Mouse (Mus musculus): ENCODE measurements at regions not wholly inside any gene's neighbourhood (a gene's known extent, or its start where the extent isn't known, plus 50 kb on each side); places are given as distances from the start of the nearest gene placed in this dataset.

DNA sequence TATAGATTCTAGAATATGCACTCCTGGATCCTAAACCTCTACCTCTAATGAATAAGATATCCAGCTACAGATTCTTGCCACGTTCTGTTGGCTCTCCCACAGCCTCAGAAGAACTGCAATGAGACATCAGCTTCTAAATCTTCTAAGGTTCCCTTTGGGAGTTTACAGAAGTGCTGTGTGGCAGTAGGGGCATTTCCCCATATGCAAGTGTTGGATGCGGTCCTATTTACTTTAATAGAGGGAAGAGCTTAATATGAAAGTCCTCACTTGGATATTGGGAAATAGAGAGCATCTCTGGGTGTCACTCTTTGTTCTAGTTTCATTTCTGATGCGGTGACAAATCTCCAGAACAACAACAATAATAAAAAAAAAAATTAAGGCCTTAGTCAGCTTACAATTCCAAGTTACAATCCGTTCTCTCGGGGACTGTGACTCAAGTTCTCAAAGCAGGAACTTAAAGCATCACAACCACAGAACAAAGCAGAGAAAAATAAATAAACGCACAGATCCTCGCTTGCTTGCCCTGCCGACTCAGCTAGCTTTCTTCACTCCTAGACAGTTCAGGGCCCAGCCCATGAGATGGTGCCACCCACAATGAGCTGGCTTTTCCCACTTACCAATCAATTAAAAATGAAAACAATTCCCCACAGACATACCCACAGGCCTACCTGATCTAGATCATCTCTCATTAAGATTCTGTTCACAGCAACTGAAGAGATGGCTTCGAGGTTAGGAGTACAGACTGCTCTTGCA, 204.4 kb upstream of the Cited2 start:
- no peak for DNase-seq (ENCODE audit: low spot score)

DNA sequence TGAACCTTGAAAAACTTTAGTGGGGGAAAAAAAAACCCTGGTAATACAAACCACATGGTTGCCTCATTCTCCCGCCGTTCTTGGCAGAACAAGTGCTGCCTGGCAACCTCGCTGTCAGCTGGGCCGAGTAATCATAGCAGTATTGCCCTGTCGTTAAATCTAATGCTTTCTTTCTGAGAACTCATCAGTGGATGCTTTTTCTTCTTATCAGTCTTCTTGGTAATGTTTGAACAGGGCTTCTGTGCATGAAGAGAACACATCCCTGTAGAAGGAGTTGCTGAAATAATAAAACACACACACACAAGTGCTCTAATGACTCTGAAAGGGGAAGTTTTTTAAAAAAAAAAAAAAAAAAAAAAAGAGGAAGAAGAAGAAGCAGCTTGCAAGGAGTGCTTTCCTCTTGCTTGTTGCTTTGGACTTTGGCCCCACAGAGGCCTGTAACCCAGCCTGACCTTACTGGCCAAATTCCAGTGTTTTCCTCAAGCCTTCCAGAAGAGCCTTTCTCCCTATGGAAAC, 200.9 kb upstream of the Cited2 start:
- no peak for DNase-seq (ENCODE audit: low spot score)

DNA sequence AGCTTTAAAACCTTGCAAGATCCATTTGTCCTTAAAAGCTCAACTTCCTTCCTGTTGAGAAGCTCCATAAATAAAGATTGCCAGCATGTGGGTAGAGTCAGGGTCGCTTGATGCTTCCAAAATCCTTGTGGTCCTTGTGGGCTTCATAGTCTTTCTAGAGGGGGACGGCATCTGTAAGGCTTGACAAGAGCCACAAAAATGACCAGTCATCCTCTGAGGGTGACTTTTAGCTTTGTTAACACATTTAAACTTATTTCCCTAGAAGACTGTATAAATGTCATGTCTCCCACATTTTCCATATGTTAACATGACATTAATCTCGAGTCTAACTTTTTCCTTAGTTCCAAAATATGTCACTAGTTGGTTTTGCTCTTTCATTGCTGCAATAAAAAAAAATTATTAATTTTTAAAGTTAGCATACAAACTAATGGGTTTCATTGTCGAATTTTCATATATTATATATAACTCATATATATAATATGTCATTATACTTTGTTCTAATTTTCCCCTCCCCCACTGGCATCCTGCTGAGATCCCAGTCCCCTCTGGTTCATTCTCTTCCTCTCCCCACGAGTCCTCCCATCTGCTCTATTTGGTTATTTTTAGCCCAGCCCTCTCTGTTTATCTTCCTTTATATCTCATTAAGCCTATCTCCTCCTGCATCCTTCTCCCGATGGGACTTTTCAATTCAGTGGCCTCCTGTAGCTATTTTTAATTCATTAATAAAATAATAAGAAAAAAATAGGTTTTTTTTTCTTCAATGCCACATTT, 199.3 kb upstream of the Cited2 start:
- DNase-seq (ENCODE audit: low spot score): no peak

DNA sequence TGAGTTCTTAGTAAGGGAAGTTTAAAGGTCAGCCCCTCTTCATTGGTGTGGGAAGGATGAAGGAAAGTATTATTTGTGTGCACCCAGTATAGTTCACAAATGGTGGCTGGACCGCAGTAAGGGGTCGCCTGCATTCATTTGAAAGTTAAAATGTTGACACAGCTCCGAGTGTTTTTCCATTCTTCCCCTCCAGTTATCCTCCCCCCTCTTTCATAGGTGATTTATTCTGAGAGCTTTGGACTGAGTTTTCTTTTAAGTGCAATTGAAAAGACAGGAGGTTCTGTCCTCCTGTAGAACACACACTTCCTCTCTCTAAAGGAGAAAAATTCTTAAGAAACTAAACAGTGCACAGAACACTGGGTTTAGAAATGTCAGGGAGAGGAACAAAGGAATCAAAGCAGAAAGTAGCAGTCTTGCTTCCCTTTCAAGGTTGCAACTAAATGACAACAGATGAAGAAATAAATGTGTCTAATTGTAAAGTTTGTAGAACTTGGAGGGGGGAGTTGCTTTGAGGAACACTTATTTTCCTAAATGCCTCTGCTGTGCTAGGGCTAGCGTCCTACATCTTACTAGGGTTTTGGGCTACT, 195.8 kb upstream of the Cited2 start:
- DNase-seq (ENCODE audit: low spot score): no peak

DNA sequence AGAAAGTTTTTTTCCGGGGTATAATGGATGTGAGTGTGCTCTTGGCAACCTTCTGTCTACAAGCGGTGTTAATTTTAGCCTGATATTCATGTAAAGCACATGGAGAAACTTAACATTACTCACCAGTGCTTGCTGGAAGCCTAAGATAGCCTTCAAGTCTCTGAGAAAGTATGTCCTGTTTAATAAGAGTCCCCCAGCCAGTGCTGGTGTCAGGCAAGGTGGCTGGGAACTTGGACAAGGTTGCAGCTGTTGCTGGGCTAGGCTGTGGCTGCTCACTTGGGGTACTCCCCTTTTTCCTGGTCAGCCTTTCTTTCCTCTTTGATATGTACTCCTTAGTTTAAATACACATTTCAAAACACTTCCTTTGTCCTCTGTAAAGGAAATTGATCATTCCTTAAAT, 194.9 kb upstream of the Cited2 start:
- no peak for DNase-seq (ENCODE audit: low spot score)

DNA sequence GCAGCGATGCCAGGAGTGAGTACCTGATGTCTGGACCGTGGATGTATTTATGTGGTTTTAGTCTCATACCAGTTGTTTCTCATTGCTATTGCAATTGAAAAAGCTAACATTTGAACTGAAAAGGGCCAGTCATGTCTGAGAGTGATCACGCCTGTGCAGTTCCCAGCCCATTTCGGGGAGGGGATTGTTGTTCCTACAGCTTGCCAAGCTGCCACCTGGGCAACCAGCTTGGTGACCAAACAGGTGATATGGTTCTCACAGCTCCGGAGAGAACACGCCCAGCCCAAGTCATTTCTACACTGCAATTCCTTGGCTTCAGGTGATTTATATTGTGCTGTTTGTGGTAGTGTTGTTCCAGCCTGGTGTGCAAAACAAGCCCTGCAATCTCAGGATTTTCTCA, 194.2 kb upstream of the Cited2 start:
- no peak for DNase-seq (ENCODE audit: low spot score)

DNA sequence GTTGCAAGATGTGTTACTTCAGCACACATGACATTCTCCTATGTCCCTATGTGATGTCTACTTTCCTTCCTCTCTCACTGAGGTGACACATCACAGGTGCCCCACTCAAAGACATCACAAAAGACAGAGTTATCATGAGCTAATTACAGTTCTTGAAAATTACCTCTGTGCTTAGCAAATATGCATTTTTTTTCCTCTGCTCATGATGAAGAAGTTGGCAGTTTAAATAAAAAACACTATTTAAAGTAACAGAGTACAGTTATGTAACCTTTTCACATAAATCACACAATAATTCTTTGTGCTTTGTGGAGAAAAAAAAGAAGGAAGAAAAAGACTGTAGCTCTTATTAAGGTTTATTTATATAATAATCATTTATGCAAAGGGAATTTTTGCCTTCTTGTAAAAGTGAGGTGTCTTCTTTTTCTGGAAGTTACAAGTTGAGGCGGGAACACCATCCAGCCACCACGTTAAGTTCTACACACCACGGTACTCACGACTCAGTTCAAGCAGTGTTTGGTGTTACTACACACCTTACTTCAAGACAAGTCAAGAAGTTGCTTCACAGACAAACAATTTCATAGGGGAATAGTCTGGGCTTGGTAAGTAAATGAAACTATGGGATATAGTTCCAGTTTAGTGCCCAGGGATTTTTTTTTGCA, 193.0 kb upstream of the Cited2 start:
- no peak for DNase-seq (ENCODE audit: low spot score)

DNA sequence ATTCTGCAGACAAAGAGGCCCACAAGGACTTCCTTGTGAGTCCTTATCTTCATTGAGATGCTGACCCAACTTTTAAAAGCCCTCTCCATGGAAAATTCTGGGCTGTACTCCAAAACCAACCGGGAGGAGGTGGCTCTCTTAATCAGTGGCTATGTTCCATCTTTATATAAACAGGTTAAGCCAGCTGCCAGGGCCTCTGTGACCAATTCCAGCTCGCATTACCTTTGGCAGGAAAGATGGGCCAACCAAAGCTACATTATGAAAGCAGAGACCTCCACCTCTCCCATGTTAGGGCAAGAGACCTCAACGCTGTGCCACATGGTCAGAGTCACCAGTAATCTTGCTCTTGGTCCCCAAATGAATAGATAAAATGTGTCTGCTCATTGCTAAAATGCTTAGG, 192.0 kb upstream of the Cited2 start:
- DNase-seq (ENCODE audit: low spot score): no peak

DNA sequence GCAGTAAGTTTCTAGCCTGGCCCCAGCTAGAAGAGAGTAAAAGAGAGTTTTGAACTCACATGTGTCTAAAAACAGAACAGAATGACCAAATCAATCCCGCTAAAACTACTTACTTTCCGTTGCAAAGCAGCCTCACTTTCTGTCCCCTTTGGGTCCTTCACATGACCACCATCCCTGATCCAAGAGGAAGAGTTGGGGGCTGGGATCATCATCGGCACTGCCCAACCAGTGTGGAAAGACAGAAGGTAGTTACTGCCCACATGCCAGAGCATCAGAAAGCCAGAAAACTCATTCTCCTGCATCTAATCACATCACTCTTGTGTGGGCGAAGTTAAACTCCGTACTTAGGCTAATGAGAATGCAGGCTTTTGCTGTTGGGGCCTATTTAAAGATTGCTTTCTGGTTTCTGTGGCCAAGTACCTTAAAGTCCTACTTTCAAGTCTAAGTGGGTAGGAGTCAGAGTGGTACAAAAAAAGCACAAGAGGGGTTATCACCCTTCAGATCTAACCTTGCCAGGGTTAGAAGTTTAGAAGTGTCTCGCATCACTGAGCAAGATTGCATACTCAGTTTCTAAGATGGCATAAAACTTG, 184.0 kb upstream of the Cited2 start:
- DNase-seq (ENCODE audit: low spot score): no peak

DNA sequence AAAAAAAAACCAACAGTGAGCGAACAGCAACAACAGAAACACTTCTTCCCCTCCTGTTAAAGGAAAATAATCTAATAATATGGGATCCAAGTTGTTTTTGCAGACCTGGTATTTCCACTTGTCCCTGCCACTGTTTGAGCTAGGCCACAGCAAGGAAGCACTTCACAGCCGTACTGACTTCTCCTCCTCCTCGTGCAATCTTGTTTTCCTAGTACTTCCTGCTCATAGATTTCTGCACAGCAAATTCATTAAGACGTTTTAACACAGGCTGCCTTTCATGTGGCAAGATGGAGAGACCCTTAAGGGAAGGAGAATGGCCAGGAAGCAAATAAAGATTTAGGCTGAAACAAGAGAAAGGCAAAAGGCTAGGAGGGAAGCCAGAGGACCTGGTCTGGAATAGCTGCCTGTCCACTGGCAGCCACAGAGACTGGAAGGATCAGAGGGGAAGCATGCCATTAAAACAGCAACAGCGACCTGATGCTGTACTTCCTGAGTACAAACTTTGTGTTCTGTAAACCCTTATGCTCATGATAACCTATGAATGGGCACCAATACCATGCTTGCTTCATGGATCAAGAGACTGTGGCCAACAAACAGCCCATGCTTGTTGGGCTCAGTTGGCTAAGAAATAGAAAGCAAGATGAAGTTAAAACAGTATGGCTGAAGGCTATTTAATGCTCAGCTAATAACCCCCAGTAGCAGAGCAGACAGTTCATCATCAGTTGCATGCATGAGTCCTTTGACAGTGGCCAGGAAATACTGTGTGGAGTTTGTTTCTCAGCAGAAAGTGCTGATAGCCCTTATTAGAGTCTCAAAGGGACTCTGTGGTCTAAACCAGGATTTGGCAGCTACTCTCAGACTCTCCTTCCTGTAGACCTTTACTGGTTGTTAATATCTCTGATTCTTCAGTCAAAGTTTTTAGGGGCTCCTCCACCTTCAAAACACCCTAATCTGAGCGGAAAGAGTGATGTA, 182.3 kb upstream of the Cited2 start:
- no peak for DNase-seq (ENCODE audit: low spot score)

DNA sequence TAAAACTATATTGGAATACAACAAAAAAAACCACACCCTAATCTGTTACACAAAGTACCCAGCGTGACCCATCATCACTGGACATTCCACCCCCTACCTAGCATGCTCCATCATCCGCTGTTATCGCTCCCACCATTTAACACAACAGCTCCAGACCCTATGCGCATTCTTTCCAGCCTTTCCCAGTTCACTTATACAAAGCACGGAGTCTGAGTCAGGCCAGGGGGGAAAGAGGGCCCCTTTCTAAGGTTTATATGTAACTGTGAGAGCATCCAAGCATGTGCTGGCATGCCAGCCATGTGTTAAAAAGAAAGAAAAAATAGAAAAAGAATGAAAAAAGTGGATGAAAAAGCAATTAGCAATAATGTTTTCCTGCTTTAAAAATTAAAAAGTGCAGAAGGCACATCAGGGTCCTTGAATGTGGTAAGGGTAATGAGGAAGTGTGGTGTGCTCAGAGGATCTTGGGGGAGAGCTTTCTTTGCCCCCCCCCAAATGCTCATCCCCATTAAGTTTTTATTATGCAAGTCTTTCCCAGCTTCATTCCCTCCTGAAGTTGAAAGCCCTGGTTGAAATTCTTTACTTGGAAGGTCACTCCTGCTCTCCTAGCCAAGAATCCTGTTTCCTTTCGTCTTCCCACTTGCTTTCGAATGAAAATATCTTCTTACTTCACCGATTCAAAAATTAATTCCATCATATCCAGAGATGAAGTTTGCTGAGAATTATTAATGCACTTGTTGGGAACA, 180.7 kb upstream of the Cited2 start:
- no peak for DNase-seq (ENCODE audit: low spot score)

DNA sequence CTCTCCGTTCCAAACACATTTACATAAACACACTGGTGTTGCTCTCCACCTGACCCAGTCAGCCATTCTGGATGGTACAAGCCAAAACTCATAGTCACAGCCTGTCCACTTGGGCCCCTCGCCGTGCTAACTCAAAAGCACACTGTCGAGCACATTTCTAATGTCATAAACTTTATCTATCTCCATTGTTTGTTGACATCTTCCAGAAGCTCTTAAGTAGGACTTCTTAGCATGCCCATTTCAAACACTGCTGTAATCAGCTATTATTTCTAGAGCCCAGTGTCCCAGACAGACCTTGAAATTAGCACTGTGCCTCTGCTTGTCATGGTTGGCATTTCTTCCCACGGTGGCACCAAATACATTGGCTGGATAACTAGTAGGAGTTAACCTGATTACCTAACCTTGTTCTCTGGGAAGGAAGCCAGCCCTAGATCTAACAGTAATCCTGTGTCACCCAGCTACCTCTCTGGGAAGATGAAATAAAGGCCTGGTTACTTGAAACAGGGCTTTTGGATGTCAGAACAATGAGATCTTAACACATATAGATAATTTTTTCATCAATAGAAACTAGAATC, 180.1 kb upstream of the Cited2 start:
- DNase-seq (ENCODE audit: low spot score): no peak

DNA sequence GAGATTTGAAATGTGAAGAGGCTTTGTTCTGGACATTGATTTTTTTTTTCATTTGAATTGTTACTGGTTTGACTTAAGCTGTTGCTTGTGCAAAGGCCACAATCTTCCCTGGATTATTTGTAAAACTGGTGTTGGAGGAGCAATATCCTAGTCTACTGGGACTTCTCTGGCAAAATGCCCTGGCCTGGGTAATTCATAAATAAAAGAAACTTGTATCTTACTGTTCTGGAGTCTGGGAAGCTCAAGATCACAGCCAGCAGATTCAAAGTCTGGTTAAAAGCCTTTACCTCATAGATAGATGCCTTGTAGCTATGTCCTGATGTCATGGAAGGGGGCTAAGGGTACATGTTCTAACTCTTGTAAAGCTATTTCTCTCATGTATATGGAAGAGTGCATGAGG, 177.7 kb upstream of the Cited2 start:
- no peak for DNase-seq (ENCODE audit: low spot score)

DNA sequence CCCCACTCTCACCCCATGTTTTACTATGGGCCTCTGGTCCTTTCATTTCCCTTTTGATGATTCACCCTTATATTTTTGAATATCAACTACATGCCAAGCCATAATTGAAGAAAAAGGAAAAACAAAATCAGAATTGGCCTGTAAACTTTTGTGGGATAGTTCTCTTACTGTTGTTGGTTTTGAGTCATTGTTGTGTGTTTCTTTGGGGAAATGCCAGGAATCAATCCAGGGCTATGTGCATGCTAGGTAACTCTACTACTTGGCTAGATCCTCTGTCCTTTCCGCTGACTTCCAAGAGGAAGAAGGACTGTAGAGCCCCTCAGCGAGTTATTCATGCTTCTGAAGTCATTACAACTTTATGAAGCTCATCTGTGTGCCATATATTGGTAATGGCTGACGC, 175.0 kb upstream of the Cited2 start:
- DNase-seq (ENCODE audit: low spot score): no peak

DNA sequence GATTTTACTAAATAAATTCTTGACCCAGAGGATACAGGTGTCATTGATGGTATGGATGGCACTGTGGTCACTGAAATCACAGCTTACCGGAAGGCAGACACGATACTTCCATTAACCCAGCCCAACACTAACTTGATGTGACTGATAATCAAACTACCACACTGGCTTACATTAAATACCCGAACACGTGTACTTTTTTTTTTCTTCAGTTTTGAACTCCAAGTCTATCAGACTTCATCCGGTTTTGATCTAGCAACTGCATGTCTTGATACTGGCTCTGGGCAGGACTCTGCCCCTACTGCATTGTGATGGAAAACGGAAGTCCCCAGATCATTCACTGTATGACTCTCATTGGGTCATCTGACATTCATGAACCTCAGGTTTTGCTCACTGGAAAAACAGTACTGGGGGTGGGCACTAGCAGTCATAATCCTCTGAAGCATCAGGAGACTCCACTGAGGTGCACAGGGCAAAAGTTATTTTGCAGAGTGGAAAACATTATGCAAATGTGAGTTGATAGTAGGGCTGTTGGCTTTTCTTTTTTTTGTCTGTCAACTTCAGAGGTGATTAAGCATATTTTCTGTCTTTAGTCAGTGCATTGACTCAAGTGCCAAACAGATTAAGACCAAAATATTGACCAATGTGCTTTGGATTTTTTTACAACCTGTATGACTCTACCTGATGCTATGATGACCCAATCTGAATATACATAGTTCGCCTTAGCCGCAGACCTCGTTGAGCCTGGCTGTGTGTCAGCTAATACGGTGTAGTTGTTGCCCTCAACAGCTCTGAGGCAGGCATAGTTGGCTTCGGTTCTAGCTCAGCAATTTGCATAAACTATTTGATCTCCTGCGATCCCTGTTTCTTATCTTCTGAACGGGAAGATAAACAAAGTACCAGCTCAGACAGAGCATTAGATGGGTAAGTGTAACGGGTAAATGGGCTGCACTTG, 174.1 kb upstream of the Cited2 start:
- no peak for DNase-seq (ENCODE audit: low spot score)

DNA sequence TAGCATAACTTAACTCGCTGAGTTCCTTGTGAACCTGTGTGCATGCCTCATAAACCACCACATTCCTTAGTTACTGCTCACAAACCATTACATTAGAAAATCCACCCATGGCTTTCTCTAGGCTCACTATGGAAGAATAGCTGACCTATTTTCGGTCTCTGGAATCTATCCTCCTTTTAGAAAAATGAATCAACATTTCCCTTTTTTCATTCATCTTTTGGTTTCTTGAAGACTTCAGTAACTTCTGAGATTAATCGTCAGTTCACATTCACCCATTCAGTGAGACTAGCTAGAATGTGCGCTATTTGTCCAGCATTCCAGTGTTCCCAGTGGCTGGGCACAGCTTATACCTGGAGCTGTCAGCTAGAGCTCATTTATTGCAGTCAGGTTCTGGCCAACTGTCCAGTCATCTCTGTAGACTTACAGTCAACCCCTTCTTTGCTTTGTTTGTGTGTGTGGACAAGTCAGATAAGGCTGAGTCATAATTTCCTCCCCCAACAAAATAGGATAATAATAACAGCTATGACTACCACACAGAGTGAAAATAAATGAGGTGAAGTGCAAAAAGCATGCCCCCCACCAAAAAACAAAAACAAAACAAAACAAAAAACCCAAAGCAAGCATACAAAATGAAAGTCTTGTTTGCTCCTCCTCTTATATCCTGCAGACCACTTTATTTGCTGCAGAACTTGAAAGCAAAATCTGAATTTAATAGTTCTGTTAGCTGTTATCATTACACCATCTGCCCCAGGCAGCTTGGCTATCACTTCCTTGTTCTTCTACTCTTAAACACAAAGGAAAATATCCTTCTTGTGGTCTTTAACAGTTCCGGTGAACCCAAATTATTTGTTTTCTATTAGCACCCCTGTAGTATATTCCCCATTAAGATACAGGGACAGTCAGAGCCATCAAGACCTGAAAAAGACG, 173.0 kb upstream of the Cited2 start:
- DNase-seq (ENCODE audit: low spot score): no peak

DNA sequence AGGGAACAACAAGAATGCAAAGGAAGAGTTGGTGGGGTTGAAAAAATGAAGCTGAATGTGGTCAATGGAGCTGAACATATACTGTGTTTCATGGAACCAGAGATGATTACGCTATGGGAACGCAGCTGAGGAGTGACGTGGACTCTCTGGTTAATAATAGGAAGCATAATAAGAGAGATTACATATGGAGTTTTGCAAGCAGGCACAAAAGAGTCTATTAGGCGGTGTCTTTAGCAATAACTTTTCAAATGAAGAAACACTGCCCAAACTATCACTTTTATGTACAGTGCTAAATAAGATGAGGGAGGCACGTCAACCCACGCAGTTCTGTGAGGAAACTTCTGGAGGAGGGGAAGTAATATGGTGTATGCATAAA, 172.4 kb upstream of the Cited2 start:
- DNase-seq (ENCODE audit: low spot score): no peak

DNA sequence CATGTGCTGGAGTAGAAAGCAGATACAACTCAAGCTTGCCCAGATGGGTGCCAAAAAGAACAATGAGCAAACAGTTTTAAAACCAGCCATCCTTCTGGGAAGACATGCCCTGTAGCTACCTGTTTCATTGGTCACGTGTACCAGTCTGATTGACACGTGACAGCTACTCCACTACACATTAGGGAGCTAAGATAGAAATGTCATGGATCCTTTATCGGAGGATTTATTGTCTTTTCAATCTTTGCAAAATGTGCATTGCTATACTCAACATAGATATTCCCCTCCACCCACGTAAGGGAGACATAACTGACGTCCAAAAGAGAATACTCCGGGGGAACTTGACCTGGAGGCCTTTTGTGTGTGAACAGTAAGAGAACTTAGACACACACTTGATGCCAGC, 171.1 kb upstream of the Cited2 start:
- DNase-seq (ENCODE audit: low spot score): no peak

Data from testis, postnatal 10 days (tissue).